Mouse (Mus musculus) right cerebral cortex, postnatal 4 days (tissue): ENCODE measurements around the gene Prss48.
A peak's percentile ranks its signal among the peaks of the same experiment; 100 is the strongest.
"Not testable (repeated sequence)": the region's sequence is repeated elsewhere in the genome, so short reads cannot be mapped to it uniquely, and the experiment has no call there.

Source experiments
- DNase-seq: peaks from one replicate; pipeline ENCODE4 v3.0.0-alpha.2; 2022

Gene Prss48

DNA sequence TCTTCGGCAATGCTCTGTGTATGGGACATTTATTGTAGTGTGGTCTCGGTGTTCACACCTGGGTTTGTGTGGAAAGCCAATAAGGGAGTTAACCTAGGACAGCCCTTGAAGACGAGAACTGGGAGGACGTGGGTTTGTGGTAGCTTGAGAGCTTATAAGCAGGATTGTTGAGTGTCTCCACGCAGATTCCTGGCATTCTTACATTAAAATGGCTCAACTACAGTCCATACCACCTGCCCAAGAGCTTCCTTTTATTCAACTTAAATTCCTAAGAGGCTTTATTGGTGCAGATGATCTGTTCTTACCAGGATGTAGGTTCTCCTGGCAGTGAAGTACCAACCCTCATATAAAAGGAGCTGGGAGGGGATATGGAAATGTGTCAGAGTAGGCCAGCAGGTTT is 649 bp upstream of the Prss48 start:
- no peak for DNase-seq

DNA sequence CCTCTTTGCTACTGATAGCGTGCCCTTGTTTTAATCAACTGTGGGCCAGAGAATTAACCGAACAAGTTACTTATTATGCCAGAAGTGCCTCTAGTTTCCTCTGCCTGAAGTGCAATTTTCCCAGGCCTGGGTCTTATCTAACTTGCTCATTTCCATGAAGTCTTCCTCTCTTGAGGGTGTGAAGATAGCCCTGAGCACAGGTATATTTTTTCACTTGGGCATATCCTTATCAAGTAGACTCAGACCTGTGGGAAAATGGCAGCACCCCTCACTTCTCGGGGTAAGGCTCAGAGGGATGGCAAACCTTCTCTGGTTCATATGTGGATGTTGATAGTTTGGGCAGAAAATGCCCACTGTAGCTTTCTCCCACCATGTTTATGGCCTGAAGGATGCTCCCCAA is 1.0 kb downstream of the Prss48 start:
- DNase-seq = no peak

DNA sequence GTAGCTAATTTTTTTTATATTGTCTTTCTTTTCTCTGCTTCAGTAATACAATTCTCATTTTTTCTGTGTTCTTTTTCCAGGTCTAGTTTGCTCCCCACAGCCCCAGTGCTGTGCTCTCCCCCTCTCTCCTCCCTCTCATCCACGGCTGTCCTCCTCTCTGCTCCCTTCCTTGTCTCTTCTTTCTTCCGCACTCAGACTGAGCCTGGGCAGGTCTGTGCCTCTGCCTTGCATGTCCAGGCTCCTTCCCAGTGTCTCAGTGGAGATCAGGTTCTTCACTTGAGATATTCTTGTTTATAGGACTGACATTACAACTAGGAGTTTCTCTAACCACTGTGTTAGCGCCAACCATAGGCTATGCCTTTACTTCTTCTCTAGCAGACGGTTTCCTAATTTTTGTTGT is 7.6 kb downstream of the Prss48 start:
- DNase-seq = no peak

DNA sequence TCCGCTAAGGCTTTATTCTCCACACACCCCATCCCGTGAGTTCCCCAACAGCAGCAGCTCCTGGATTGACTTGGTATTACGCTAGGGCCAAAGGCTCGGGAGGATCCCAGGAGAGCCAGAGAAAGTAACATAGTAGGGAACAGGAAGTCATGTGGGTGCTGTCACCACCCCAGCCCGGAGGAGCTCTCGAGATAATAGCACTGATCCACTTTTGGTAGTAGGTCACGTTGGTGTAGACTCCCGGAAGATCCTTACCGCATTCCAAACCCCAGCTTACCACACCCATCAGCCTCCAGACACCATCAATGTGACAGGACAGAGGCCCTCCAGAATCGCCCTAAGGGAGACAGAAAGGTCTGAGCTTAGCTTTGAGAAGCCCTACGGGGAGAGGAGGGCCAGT is 8.5 kb downstream of the Prss48 start:
- DNase-seq = no peak

DNA sequence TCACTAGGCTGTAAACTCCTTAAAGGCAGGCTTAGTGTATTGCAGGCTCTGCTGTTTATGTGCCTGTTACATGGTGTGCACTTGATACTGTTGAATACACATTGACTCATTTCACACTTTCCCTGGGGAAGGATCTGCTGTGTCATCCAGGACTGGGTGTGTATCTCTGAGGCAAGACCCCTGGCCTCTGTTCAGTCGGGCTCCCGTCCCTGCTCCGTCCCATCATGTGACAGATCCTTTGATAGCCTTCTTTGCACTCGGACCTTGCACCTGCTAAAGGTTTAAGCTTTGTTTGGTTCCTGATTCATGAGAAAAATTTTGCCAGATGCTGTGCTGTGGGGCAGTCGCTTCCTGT is 10.5 kb downstream of the Prss48 start:
- DNase-seq = no peak

DNA sequence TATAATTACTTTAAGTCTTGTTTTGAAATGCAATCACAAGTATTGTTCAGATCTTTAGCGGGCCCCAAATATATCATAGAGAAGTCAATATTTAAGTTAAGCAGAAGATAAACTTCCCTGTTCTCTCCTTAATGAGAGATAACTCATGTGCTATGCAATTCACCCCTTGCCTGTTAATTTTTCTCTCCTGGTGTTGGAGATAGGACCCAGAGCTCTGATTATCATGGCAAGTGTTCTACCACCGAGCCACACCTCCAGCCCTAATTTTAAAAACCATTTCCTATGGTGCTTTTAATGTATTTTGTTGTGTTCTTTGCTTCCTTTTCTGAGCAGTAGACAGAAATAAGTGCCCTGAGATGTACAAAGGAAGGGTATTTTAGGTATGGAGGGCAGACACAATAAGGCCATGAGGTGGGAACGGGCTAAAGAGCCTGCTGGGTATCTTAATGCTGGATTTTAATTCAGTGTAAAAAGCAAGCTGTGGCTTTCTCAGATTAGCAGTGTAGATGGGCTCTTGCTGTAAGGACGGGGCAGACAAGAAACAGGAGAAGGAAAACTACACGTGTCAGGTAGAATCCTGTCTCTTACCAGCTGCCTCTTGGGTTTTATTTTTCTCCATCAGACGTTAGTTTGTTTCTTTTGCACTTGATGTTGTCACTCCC is 11.0 kb downstream of the Prss48 start:
- DNase-seq = no peak

DNA sequence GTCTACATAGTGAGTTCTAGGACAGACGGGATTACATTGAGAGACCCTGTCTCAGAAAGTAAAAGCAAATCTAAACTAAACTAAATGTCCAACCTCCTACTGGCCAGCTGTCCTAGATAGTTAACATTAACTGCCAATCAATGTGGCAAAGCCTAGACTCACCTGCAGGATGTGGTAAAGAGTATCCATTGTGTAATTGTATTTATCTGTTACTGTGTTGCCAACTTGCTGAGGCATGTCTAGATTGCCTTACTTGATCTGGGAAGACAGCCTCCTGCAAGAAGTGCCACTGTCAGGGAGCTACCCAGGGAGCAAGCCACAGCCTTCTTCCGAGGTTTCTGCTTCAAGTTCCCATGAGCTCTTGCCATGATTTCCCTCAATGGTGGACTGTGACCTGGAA is 15.1 kb downstream of the Prss48 start:
- no peak for DNase-seq

DNA sequence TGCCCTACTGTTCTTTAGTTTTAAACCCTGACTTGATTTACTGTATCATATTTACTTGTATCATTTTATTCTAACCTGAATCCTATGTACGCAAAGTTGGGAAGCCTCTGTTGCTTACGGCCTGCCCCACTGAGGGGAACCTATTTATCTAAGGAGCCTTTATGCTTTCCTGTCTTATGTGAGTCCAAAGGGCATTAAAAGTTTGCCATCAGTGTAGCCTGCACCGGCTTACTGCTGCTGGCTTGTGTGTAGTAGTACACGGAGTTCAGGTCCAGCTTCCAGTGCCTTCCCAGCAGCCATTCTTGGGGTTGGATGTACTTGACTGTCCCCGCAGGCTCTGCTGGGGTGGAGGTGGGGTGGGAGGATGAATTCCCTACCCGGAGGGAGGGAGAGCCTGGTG is 17.8 kb downstream of the Prss48 start:
- DNase-seq = no peak

DNA sequence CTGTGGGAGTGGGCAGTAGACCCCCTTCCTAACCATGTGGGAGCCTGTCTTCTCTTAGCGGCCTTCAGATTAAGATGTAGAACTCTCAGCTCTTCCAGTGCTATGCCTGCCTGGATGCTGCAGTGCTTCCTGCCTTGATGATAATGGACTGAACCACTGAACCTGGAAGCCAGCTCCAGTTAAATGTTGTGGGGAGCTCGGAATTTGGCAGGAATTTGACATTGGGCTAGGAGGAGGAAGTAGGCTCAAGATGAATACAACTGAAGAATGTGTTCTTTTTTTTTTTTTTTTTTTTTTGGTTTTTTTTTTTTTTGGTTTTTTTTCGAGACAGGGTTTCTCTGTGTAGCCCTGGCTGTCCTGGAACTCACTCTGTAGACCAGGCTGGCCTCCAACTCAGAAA is 20.5 kb downstream of the Prss48 start:
- DNase-seq = not testable (repeated sequence)

DNA sequence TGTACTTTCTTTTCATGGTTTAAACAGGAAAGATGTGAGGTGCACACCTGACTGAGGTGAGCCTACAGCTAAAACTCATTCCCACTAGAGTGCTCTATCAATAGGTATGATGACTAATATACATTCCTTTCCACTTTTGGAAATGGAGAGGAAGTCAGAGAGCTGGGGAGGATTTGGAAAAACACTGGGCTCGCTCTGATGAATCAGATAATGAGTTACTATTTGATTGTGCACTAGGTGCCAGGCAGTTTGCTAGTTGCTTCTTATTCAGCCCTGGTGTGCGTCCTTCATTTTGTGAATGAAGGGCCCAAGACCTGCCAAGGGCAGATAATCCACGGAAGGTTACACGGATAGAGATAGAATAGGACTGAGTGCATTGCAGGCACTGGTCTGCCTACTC is 22.3 kb downstream of the Prss48 start:
- DNase-seq = no peak

DNA sequence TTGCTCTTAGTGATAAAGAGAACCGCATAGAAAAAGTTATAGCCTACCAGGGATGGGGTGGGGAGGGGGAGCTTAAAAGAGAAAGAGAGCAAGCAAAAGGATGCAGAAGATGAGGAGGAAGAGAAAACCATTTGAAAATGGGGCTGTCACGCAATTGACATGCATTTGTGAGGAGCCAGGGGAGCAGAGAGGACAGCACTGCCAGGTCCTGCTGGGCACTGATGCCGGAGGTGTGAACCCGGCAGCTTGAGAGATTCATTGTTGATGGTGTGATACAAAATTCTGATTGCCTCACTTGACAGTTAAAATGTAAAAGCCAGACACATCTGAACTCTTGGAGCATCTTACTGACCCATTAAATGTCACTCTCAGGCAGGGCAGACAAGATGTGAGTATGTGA is 27.8 kb downstream of the Prss48 start:
- DNase-seq = no peak

DNA sequence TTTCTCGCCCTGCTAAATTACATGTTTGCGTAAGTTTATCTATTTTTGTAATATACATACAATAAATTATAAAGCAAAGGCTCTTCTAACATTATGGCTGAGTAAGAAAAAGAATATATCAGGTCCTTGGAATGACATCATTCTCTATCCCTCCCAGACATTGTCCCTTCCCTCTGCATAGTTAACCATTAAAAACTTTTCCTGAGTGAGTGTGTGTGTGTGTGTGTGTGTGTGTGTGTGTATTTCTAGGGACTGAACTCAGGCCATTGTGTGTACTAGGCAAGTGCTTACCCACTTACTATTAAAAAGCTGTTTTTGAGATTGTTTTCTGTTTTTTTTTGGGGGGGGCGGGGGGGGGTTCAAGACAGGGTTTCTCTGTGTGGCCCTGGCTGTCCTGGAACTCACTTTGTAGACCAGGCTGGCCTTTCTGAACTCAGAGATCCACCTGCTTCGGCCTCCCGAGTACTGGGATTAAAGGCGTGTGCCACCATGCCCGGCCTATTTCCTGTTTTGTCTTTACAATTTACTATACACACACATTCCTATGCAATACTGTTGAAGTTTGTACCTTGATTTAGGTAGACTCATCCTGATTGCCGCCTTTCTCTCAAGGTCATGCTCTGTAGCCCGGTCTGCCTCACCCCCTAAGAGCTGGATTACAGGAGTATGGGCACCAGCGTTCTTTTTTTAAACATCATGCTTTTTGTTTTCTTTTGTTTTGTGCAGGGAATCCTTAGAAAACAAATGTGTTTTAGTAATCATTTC is 28.7 kb downstream of the Prss48 start:
- no peak for DNase-seq

DNA sequence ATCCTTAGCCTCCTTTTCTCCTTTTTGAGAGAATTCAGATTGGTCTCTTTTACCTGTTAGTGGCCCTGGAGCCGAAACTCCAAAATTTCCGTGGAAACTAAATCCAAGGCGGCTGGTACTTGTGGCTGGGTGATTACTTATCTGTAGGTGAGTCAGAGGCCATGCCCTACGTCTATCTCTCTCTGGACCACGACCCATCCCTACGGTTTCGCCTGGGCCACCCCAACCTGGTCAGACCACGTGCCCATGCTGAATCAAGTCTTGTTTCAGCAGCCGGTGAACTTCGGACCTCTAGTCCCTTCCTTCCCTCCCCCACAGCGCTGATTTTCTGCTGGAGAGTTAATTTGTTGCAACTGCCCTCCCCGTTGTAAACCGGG is 30.7 kb downstream of the Prss48 start:
- DNase-seq = no peak

DNA sequence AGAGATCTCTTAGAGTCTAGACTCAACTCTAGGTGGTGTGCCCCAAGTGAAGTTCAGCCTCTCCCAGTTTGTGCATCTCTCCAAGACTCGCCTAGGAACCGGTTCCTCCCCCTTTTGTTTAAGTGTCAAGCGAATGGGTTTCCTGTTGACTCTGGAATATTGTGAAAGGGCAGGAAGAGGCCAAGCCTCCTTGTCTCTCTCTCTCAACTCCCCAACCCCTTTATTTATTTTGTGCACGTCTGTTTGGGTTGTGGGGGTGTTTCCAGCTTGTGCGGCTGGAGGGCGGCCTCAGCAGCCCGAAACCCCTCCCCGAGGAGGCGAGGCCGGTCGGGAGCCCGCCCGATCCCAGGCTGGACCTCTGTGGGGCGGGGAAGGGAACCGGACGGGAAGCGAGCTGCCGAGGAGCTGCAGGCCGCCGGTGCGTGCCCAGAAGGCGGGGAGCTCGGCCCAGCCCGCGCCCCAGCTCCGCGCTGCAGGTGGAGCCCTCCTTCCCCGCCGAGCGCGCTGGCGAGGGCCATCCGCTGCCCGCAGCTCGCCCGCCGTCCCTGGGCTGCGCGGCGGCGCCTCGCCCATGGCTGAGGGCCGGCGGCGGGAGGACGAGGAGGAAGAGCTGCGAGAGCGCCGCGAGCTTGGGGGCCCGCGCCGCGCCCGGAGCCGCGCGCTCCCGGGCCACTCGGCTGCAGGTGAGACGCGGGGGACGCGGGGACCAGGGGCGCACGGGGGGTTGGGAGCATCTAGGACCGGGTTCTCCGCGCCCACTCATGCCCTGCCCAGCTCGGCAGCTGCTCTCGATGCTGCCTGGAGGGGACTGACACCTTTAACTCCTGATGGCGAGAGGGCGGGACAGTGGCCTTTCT is 31.3 kb downstream of the Prss48 start, which contains the start of gene Sh3d19:
Gene Sh3d19 (plus strand): TSS at position 368 of the 857 bp plus-strand sequence.
- peak; percentile 63 for DNase-seq

DNA sequence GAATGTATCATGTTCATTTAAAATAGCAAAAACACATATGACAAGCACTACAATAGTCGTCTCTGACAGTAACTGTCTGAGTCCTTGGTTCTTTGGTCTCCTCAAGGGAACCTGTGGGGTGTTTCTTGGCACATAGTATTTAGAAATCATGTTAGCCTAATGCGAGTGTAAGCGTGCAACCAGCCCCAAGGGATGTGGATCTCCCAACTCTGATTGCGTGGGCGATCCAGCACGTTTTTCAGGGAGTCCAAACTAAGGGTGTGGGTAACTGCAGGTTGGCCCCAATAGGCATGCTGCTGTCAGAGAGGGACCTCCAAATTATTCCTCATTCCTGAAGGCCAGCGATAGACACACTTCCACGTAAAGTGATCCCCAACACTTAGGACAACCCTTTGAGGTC is 33.3 kb downstream of the Prss48 start:
- no peak for DNase-seq

DNA sequence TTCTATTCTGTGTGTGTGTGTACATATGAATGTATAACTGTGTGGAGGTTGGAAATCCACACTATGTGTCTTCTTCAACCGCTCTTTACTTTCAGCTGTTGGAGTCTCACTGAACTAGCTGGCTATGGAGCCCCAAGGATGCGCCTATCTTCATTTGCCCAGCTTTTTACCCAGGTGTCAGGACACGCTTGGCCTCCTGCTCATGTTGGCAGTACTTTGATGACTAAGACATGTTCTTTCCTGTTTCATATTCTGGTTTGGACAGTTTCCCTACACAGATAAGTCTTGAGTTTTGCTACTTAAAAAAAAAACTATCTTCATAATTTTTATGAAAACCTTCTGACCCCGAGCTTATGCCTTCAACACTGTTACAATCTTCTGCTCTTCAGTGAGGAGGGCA is 36.8 kb downstream of the Prss48 start:
- no peak for DNase-seq

DNA sequence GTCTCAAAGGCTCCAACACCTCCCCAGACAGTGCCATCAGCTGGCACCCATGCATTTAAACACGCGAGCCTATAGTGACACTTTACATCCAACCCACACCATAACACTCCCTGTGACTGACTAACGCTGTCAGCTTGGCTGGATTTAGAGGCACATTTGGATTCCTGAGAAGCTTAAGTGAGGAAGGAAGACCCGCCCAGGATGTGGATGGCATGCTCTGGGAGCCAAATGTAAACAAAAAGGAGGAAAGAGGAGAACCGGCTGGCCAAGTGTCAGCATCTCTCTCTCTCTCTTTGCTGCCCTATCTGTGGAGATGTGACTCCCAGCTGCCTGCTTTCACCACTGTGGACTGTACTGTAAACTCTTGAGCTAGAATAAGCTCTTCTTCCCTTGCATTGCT is 41.2 kb downstream of the Prss48 start:
- no peak for DNase-seq

DNA sequence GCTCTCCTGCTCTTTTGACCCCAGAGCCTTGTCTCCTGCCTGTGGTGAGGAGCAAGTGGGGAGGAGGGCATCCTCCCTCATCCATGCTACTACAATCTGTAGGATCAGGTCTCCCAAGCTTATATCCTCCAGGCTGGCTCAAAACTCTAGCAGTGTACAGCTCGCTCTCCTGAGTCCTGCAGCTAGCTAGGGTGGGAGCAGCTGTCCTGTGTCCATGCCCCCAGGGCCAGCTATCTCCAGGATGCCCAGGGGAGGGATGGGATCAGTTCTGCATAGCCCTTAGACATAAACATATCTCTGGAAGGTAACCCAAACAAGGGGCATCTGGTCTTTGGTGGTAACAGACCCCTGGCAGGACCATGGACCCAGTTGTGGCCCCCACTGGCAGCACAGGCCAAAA is 42.6 kb downstream of the Prss48 start:
- no peak for DNase-seq

DNA sequence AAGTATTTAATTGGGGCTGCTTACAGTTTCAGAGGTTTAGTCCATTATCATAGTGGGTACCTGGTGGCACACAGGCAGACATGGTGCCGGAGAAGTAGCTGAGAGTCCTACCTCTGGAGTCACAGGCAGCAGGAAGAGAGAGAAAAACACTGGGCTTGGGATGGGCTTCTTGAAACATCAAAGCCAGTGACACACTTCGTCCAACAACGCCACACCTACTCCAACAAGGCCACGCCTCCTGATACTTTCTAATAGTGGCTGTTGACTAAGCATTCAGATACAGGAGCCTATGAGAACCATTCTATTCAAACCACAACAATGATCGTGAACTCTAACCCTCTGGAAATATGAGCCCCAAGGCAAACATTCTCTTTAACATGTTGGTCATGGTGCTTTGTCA is 46.6 kb downstream of the Prss48 start:
- DNase-seq = no peak

DNA sequence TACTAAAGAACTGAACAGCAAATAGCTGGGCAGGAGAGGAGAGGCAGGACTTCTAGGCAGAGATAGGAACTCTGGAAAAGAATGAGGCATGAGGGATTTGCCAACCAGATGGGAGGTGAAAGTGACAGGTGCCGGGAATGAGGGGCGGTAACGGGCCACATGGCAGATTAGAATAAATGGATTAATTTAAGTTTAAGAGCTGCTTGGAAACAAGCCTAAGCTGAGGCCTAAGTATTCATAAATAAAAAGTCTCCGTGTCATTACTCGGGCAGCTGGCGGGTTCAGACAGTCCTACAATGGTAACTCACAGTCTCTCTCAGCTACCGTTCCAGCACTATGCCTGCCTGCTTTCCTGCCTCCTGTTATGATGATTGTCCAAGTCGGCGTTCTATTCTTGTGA is 47.0 kb downstream of the Prss48 start:
- no peak for DNase-seq

DNA sequence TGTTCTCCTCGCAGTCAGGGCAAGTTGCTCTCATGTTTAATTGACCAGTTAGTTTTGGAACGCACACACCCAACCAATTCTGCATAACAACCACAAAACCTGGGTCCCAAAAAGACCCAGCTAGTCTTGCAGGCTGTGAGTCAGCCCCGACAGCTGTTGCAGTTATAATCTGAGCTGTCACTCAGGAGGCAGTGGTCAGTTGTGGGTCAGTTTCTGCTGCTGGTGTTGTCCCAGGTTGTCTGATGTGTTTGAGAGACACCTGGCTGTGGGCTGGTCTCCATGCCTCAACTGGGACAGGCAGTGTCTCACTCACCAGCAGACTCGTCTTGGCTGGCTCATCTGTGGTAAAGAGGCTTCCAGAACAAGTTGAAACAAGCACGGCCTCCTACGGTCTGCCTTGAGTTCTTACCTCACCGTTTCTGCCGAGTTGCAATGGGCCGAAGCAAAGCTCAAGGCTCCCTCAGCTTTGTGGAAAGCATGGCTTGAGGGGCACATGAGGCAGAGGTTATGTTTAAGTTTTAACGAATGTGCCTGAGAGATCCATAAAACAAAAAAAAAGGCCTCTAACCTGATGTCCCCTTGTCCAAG is 49.5 kb downstream of the Prss48 start:
- no peak for DNase-seq

DNA sequence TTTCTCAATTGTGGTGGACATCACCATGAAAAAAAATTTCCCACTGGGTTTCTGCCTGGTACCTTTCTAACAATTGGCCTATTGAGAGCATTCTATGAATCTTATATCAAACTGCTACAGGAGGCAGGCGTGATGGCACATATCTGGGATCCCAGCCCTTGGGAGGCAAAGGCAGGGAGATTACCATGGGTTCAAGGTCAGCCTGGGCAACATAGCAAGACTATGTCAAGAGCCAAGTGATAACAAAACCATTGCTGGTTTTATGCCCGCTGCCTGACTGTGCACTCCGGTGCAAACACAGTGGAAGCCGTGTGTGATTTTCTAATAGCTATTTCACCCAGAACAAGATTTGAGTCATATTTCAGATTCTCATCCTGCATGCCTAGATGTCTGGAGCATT is 51.4 kb downstream of the Prss48 start:
- no peak for DNase-seq
